Mouse (Mus musculus) spleen, adult 2 months (tissue): Measurements from ENCODE around the gene Dtx4.
A peak's percentile ranks its signal among the peaks of the same experiment; 100 is the strongest.

Source experiments
- CTCF ChIP-seq: fragments of 200-500 bp; IDR thresholded peaks from 2 replicates; pipeline ENCODE4 v1.5.1; 2011; ENCODE audit warnings: mild to moderate bottlenecking, inconsistent platforms; ENCODE audit not compliant: insufficient read depth, insufficient read length, insufficient replicate concordance; ENCODE audit errors: extremely low read depth
- POLR2A ChIP-seq: fragments of 200-500 bp; IDR thresholded peaks from 2 replicates; pipeline ENCODE4 v1.6.1; 2011; ENCODE audit warnings: low read depth, low read length, inconsistent platforms

- TF ChIP-seq CTCF (peak; percentile 77; the same call in 1 of the 2 replicates), POLR2A (no peak)
Measured at GRCm38 (mm10) chr19:12466204-12466603, 35.0 kb downstream of the Dtx4 start.
